Mouse (Mus musculus) testis, adult 2 months (tissue): ENCODE measurements around the gene Fndc1. TPM values are rescaled to one million over a fixed set of nuclear protein-coding genes. Genes with fewer than 3 reads are reported as not detected.

Experiments
- H3K27ac ChIP-seq: fragments of 200-500 bp; 2 replicates; pipeline ENCODE4 v1.5.1; 2012; ENCODE audit warnings: low read depth, low read length; ENCODE audit not compliant: control insufficient read depth, insufficient read depth
- H3K27me3 ChIP-seq: fragments of 200-500 bp; 2 replicates; pipeline ENCODE4 v1.6.1; 2012; ENCODE audit warnings: mild to moderate bottlenecking, low read length, moderate library complexity; ENCODE audit not compliant: control insufficient read depth, insufficient read depth
- H3K36me3 ChIP-seq: fragments of 200-500 bp; 2 replicates; pipeline ENCODE4 v1.6.1; 2012; ENCODE audit warnings: mild to moderate bottlenecking, low read length; ENCODE audit not compliant: control insufficient read depth, insufficient read depth
- H3K4me1 ChIP-seq: fragments of 200-500 bp; 2 replicates; pipeline ENCODE4 v1.6.1; 2012; ENCODE audit warnings: low read length; ENCODE audit not compliant: control insufficient read depth, insufficient read depth
- H3K4me3 ChIP-seq: fragments of 200-500 bp; 2 replicates; pipeline ENCODE4 v1.5.1; 2012; ENCODE audit warnings: low read depth, mild to moderate bottlenecking, low read length, moderate library complexity, mixed read lengths; ENCODE audit not compliant: control insufficient read depth
- CTCF ChIP-seq: fragments of 200-500 bp; IDR thresholded peaks from 2 replicates; pipeline ENCODE4 v1.5.1; 2012; ENCODE audit warnings: low read depth, mild to moderate bottlenecking, inconsistent platforms, low read length, moderate library complexity; ENCODE audit not compliant: control insufficient read depth, insufficient read depth, insufficient replicate concordance
- POLR2A ChIP-seq: fragments of 200-500 bp; IDR thresholded peaks from 2 replicates; pipeline ENCODE4 v1.6.1; 2012; ENCODE audit warnings: low read depth, mild to moderate bottlenecking, inconsistent platforms, low read length, moderate library complexity; ENCODE audit not compliant: control insufficient read depth
- polyA plus RNA-seq: library from polyadenylated mRNA; depleted of rRNA; stranded (reverse); fragments of >200 nt; gene quantifications from 2 replicates; pipeline ENCODE4 v1.2.3, GENCODE M21; 2012

Gene Fndc1
- polyA plus RNA-seq, 1 experiment: 0.95 TPM

DNA sequence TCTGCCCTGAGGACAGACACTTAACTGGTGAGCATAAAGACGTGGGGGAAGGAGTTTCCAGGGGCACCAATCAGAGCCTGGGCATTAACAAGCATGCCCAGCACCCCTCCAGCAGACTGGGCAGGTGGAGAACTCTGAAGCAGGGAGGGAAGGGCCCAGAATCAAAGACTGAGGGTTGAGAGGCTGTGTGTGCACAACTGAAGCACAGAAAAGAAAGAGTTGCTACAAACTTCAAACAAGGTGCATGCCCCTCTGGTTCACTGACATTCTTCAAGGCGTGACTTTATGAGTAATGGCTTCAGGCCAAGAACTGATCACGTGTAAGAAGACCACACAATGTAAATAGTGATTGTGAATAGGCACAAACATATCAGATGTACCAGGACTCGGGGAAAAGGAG, 24.9 kb upstream of the Fndc1 start:
- no peak overlapping the region for H3K27ac ChIP-seq

DNA sequence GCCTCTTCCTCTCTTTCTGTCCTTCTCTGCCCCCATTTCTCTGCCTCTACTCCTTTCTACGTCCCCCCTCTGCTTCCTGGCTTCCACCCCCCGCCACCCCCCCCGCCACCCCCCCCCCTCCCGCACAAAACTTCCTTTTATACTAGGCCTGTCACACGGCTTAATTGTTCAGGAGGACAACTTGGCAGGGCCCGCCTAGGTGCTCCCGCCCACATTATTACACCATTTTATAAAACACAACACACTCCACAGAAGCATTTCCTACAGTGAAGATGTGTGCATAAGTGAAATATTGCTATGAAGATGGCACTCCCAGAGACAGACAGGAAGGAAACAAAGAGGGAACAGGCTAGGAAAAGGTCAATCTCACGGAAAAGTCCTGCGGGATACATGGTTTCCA, 24.4 kb upstream of the Fndc1 start:
- TF ChIP-seq CTCF: no peak
- TF ChIP-seq POLR2A: no peak
- no peak overlapping the region for H3K27ac ChIP-seq

More for the DNA sequence above, 24.9 kb upstream of the Fndc1 start:
- TF ChIP-seq POLR2A (no peak), CTCF (no peak)
- Histone ChIP-seq H3K4me3 (no peak overlapping the region), H3K27me3 (no peaks in the 10 kb centered on the region), H3K36me3 (no peaks in the 10 kb centered on the region), H3K4me1 (no peaks in the 10 kb centered on the region; the same call in 1 of the 2 replicates)

DNA sequence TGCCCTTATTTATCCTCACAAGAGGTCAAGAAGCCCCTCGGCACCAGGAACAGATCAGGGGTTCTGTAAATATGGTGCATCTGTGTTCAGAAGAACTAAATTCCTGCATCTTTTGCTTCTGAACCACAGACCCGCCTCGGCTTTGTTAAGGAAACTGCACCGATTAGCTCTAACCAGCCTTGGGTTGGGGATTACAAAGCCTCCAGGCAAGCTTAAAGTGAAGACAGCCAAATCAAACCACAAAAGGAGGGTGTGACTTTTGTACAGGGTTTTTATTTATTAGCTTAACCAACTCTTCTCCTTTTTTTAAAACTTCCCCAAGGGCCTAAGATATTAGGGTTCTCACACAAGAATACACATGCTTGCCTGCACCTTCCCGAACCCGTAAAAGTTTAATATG, 23.1 kb upstream of the Fndc1 start:
- no peaks in the 10 kb centered on the region for H3K4me1 ChIP-seq
- TF ChIP-seq POLR2A (no peak), CTCF (no peak)
- H3K27me3 ChIP-seq: no peaks in the 10 kb centered on the region
- H3K36me3 ChIP-seq: no peaks in the 10 kb centered on the region
- no peak overlapping the region for H3K27ac ChIP-seq
- H3K4me3 ChIP-seq: no peak overlapping the region

More for the DNA sequence above, 24.4 kb upstream of the Fndc1 start:
- H3K4me1 ChIP-seq: no peaks in the 10 kb centered on the region; the same call in 1 of the 2 replicates
- H3K4me3 ChIP-seq: no peak overlapping the region
- no peaks in the 10 kb centered on the region for H3K36me3 ChIP-seq
- no peaks in the 10 kb centered on the region for H3K27me3 ChIP-seq

DNA sequence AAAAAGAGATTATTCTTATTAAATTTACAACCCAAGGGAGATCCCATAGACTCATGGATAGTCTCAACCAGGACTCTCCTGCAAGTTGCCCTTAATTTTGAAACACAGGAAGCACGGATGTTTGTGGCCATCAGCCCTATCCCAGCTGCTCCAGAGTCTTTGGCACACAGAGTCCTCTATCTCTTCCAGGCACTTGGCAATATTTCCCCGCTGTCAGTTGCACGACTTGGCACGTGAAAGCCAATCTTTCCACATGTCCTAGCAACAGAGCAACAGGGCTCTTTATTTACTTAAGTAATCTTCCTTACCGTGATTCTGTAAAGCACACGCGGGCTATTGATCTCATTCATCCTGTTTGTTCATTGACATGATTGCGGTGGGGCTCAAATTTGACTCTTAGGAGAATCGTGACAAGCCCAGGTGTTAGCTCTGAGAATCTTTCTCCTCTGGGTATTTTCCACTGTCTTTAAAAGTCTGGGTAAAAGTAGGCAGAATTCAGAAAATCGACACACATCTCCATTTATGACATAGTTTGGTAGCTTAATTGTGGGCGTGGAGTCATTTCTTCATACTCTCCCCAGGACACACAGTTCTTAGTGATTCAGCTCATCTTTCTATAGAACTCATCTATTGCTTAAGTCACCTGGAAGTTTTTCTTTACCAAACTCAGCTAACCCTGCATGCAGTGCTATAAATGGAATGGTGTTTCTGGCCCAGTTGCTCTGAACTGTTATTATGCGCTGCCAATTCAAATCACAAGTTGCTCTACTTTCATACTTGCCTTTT, 13.6 kb upstream of the Fndc1 start:
- no peak for TF ChIP-seq POLR2A
- TF ChIP-seq CTCF: no peak
- no peaks in the 10 kb centered on the region for H3K27me3 ChIP-seq

DNA sequence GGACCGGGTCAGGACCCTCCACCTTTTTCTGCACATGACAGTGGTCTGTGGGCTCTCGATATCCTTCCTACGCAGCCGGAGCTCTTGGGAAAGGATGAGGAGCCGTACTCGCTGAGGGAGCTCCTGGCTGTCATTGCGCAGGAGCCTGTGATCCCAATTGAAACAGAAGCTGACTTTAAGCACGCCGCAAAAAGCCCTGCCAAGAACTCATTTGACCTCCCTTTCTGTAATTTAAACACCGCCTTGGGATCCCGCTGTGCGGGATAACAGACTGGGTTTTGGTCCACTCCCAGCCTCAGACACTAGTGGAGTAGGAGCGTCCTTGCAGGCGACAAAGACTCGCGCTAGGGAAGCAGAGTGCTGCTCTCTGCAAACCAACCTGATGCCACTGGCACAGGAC, 484 bp upstream of the Fndc1 start:
- no peaks in the 10 kb centered on the region for H3K27me3 ChIP-seq
- H3K27ac ChIP-seq: no peak overlapping the region
- H3K36me3 ChIP-seq: no peaks in the 10 kb centered on the region
- TF ChIP-seq CTCF (no peak), POLR2A (no peak)
- H3K4me3 ChIP-seq: no peak overlapping the region
- H3K4me1 ChIP-seq: peaks cover 7% of the 10 kb centered on the region

More for the DNA sequence above, 13.6 kb upstream of the Fndc1 start:
- Histone ChIP-seq H3K36me3 (no peaks in the 10 kb centered on the region), H3K27ac (no peak overlapping the region), H3K4me3 (no peak overlapping the region), H3K4me1 (no peaks in the 10 kb centered on the region)

DNA sequence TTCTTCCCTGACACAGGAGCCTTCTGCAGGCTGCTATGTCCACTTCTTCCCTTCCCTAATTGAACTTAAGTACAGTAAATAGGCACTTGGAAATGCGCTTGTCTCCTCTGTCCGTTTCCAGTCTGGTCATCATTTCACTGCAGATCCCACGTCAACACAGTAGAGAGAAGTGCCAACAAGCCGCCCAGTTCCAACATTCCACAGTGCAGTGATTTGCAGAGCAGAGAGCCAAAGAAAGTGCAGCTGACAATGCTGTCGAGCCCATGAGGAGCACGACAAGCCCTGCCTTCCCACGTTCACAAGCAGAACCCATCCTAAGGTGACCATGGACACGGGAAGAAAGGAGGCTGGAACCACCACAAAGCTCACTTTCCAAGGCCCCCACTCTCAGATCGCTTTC, 1.7 kb downstream of the Fndc1 start:
- Histone ChIP-seq H3K4me3 (no peak overlapping the region), H3K4me1 (peaks cover 14% of the 10 kb centered on the region), H3K27ac (no peak overlapping the region), H3K36me3 (no peaks in the 10 kb centered on the region), H3K27me3 (no peaks in the 10 kb centered on the region)
- TF ChIP-seq CTCF (no peak), POLR2A (no peak)

DNA sequence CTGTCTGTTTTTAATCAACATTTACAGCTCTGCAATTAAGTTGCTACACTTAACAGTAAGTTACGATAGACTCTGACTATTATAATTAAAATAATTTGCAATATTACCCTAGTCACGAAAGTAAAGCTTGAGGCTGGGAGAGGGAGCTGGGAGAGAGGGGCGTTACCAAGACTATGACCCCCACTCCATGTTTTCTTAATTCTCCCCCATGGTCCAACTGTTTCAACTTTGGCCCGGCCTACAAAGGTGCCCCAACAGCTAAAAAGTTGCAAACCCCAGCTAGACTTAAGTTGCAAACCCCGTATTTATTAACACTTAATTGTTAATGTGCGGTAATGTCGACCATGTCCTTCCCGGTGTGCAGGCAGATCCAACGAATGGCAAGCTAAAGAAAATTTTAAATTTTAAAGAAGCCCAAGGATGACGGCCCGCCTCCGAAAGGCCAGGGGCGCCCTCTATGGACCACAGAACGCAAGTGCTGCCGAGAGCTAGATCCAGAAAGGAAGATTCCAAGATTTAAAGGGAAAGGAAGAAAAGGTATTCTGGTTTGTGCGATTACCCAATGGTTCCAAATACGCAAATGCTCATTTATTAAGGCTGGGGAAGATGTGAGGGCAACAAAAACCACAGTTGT, 5.4 kb downstream of the Fndc1 start:
- H3K4me3 ChIP-seq: no peak overlapping the region
- no peak overlapping the region for H3K27ac ChIP-seq
- H3K27me3 ChIP-seq: no peaks in the 10 kb centered on the region
- H3K4me1 ChIP-seq: peaks cover 10% of the 10 kb centered on the region
- no peaks in the 10 kb centered on the region for H3K36me3 ChIP-seq
- TF ChIP-seq POLR2A (no peak), CTCF (peak; percentile 79; the same call in 1 of the 2 replicates)
